Mouse (Mus musculus) G1E (cell line): ENCODE results near the gene Pygl. TPM values are rescaled to one million over a fixed set of nuclear protein-coding genes. Genes with fewer than 3 reads are reported as not detected.

Experiments used
- ATAC-seq: 2 replicates; pipeline ENCODE4 v1.8.0; 2016; ENCODE audit warnings: mild to moderate bottlenecking; ENCODE audit not compliant: insufficient number of reproducible peaks, poor library complexity, low FRiP score, severe bottlenecking; ENCODE audit errors: extremely low read depth
- DNase-seq: peaks from one replicate; pipeline ENCODE4 v3.0.0; 2012; ENCODE audit warnings: low spot score
- H3K27me3 ChIP-seq: 2 replicates; pipeline ENCODE4 v1.6.1; 2012; ENCODE audit warnings: mild to moderate bottlenecking, low read length, inconsistent platforms; ENCODE audit not compliant: insufficient read depth
- H3K36me3 ChIP-seq: replicated peaks from 2 replicates; pipeline ENCODE3; 2012; ENCODE audit warnings: mild to moderate bottlenecking, inconsistent platforms
- H3K4me1 ChIP-seq: 2 replicates; pipeline ENCODE4 v1.6.1; 2012; ENCODE audit warnings: low read depth, low read length, inconsistent platforms, mixed read lengths; ENCODE audit not compliant: insufficient read depth
- H3K4me3 ChIP-seq: 2 replicates; pipeline ENCODE4 v1.5.1; 2012; ENCODE audit warnings: low read depth, mild to moderate bottlenecking, inconsistent platforms, low read length, moderate library complexity, mixed read lengths
- H3K9me3 ChIP-seq: replicated peaks from 2 replicates; pipeline ENCODE4 v1.6.1; 2012; ENCODE audit warnings: inconsistent platforms
- CTCF ChIP-seq: IDR thresholded peaks from 2 replicates; pipeline ENCODE4 v1.5.1; 2012; ENCODE audit warnings: low read depth, low read length, inconsistent platforms, mixed read lengths
- GATA1 ChIP-seq: IDR thresholded peaks from 2 replicates; pipeline ENCODE4 v1.6.1; 2012; ENCODE audit warnings: borderline replicate concordance, low read length, inconsistent platforms, mixed read lengths
- GATA2 ChIP-seq: IDR thresholded peaks from 2 replicates; pipeline ENCODE4 v1.6.1; 2012; ENCODE audit warnings: low read depth, low read length, inconsistent platforms, borderline replicate concordance
- POLR2AphosphoS5 ChIP-seq: IDR thresholded peaks from 2 replicates; pipeline ENCODE4 v1.6.1; 2012; ENCODE audit warnings: low read depth, low read length, inconsistent platforms; ENCODE audit not compliant: insufficient replicate concordance
- TAL1 ChIP-seq: conservative IDR thresholded peaks from 2 replicates; pipeline ENCODE4 v1.6.1; 2012; ENCODE audit warnings: low read depth, low read length, inconsistent platforms, mixed read lengths
- polyA plus RNA-seq: library from polyadenylated mRNA; stranded (reverse); fragments of >175 nt; gene quantifications from 2 replicates; pipeline ENCODE4 v1.2.3, GENCODE M21; 2012
- total RNA-seq, 2 experiments: library from RNA; stranded (forward) in 1 of 2; stranded (reverse) in 1 of 2; fragments of 200-1000 nt in 1 of 2; fragments of >200 nt in 1 of 2; fragmentation: Nextera tagmentation in 1 of 2; gene quantifications; 2 replicates each; pipeline ENCODE4 v1.2.3; 2014 to 2017

Pygl gene
- total and polyA plus RNA-seq, 3 experiments: 0.27 TPM; not detected in 2

GRCm38 (mm10) chr12:70242550-70242949, 11.3 kb upstream of the Pygl start:
- H3K36me3 ChIP-seq: no peaks in the 10 kb centered on the region
- ATAC-seq (no peak), DNase-seq (no peak)
- H3K9me3 ChIP-seq: no peaks in the 10 kb centered on the region
- H3K27me3 ChIP-seq: peaks cover 16% of the 10 kb centered on the region
- no peaks in the 10 kb centered on the region for H3K4me1 ChIP-seq
- H3K4me3 ChIP-seq: no peak overlapping the region
- TF ChIP-seq GATA1: no peak
- TF ChIP-seq TAL1: no peak
- no peak for TF ChIP-seq CTCF
- no peak for TF ChIP-seq POLR2AphosphoS5

DNA sequence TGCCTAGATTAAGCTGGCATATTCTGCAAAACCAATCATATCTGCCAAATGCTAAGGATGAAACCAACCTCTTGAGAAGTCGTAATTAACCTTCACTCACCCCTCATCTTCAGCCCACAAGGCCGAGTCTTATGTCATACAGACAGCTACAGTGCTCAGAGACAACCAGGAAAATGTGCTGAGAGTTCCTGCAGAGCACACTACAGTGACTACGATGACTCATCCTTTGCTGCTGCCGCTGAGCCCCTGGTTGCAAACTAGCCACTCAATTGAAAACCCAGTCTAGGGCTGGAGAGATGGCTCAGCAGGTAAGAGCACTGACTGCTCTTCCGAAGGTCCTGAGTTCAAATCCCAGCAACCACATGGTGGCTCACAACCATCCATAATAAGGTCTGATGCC, 8.5 kb upstream of the Pygl start:
- Histone ChIP-seq H3K4me1 (no peaks in the 10 kb centered on the region), H3K9me3 (no peaks in the 10 kb centered on the region), H3K27me3 (peaks cover 16% of the 10 kb centered on the region), H3K4me3 (no peak overlapping the region), H3K36me3 (no peaks in the 10 kb centered on the region)
- DNase-seq: no peak
- TF ChIP-seq TAL1 (no peak), CTCF (no peak), GATA1 (no peak), GATA2 (no peak), POLR2AphosphoS5 (no peak)
- ATAC-seq: no peak

DNA sequence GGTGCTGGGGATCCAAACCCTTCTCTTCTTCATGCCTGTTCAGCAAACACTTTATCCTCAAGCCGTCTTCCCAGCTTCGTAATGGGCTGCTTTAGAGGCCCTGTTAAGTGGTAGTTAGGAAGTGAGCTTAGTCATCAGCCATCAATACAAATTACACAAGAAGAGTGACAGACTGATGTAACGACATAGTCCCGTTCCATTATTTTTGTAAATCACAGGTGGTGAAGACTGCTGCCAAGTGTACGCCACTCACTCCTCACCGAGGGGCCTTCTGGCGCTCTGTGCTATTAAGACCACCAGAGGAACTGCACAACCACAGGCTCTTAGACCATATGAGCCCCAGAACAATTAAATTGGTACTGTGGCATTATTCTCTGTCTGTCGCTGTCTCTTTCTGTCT, 7.3 kb upstream of the Pygl start:
- no peaks in the 10 kb centered on the region for H3K4me1 ChIP-seq
- no peak for TF ChIP-seq GATA1
- no peak for TF ChIP-seq GATA2
- no peak for TF ChIP-seq TAL1
- TF ChIP-seq POLR2AphosphoS5: no peak
- TF ChIP-seq CTCF: no peak
- H3K9me3 ChIP-seq: no peaks in the 10 kb centered on the region
- no peak overlapping the region for H3K4me3 ChIP-seq
- peaks cover 19% of the 10 kb centered on the region for H3K27me3 ChIP-seq
- H3K36me3 ChIP-seq: no peaks in the 10 kb centered on the region
- ATAC-seq (no peak), DNase-seq (no peak)

GRCm38 (mm10) chr12:70234938-70235484, 3.7 kb upstream of the Pygl start:
- no peaks in the 10 kb centered on the region for H3K9me3 ChIP-seq
- ATAC-seq (no peak), DNase-seq (peak; percentile 23)
- no peaks in the 10 kb centered on the region for H3K4me1 ChIP-seq
- TF ChIP-seq POLR2AphosphoS5: no peak
- TF ChIP-seq TAL1: no peak
- TF ChIP-seq CTCF: peak; percentile 30; the same call in 1 of the 2 replicates
- H3K4me3 ChIP-seq: no peak overlapping the region
- H3K27me3 ChIP-seq: peaks cover 16% of the 10 kb centered on the region
- no peaks in the 10 kb centered on the region for H3K36me3 ChIP-seq

- DNase-seq (no peak), ATAC-seq (no peak)
- TF ChIP-seq CTCF (peak; percentile 17; the same call in 1 of the 2 replicates), GATA2 (no peak), GATA1 (no peak), POLR2AphosphoS5 (no peak)
These were observed 3.1 kb upstream of the Pygl start for GRCm38 (mm10) chr12:70234411-70234810.

GRCm38 (mm10) chr12:70233637-70234315, 2.5 kb upstream of the Pygl start:
- H3K4me3 ChIP-seq: no peak overlapping the region
- DNase-seq: no peak
- TF ChIP-seq CTCF (no peak), GATA1 (no peak), TAL1 (no peak), POLR2AphosphoS5 (no peak), GATA2 (no peak)
- no peaks in the 10 kb centered on the region for H3K36me3 ChIP-seq
- H3K27me3 ChIP-seq: peaks cover 17% of the 10 kb centered on the region
- no peaks in the 10 kb centered on the region for H3K9me3 ChIP-seq
- no peaks in the 10 kb centered on the region for H3K4me1 ChIP-seq
- no peak for ATAC-seq

More at GRCm38 (mm10) chr12:70234411-70234810, 3.1 kb upstream of the Pygl start:
- Histone ChIP-seq H3K9me3 (no peaks in the 10 kb centered on the region), H3K4me1 (no peaks in the 10 kb centered on the region), H3K27me3 (peaks cover 17% of the 10 kb centered on the region), H3K36me3 (no peaks in the 10 kb centered on the region), H3K4me3 (no peak overlapping the region)

GRCm38 (mm10) chr12:70232020-70232544, 794 bp upstream of the Pygl start:
- TF ChIP-seq POLR2AphosphoS5 (no peak), CTCF (no peak), GATA1 (no peak), TAL1 (no peak), GATA2 (no peak)
- DNase-seq: no peak
- Histone ChIP-seq H3K4me3 (no peak overlapping the region), H3K27me3 (peaks cover 23% of the 10 kb centered on the region), H3K36me3 (no peaks in the 10 kb centered on the region), H3K9me3 (no peaks in the 10 kb centered on the region), H3K4me1 (no peaks in the 10 kb centered on the region)
- peak; percentile 77 for ATAC-seq
